Mouse (Mus musculus) gastrocnemius, adult 2 months (tissue): ENCODE measurements around the gene Lsm7. TPM values are rescaled to one million over a fixed set of nuclear protein-coding genes. Genes with fewer than 3 reads are reported as not detected.

Experiments used
- DNase-seq: peaks from one replicate; pipeline ENCODE4 v3.0.0; 2022
- H3K27ac ChIP-seq: fragments of 200-600 bp; 2 replicates; pipeline ENCODE4 v1.8.1; 2022; ENCODE audit warnings: mild to moderate bottlenecking
- H3K4me3 ChIP-seq: fragments of 200-600 bp; 2 replicates; pipeline ENCODE4 v1.8.1; 2022; ENCODE audit warnings: mild to moderate bottlenecking, moderate library complexity
- CTCF ChIP-seq: fragments of 200-600 bp; IDR thresholded peaks from 2 replicates; pipeline ENCODE4 v1.8.1; 2022; ENCODE audit warnings: antibody characterized with exemption, mild to moderate bottlenecking, moderate library complexity
- intact Hi-C: fragments of 180-260 bp; cut with DNase I; formaldehyde crosslinking; loops from one replicate; pipeline ENCODE4 v1.15.1; 2025
- total RNA-seq, 2 experiments: library from RNA; stranded (reverse); gene quantifications; 2 replicates each; pipeline ENCODE4 v1.2.3; 2021

Gene Lsm7
- total RNA-seq, 2 experiments from 2014 or later, result 13.5 to 20.0 TPM

GRCm38 (mm10) chr10:80897861-80898510 lies 43.0 kb upstream of the Lsm7 start:
- intact Hi-C loops, result no loop called here
- no peak overlapping the region for H3K27ac ChIP-seq
- no peak for TF ChIP-seq CTCF
- no peak for DNase-seq
- no peak overlapping the region for H3K4me3 ChIP-seq

DNA sequence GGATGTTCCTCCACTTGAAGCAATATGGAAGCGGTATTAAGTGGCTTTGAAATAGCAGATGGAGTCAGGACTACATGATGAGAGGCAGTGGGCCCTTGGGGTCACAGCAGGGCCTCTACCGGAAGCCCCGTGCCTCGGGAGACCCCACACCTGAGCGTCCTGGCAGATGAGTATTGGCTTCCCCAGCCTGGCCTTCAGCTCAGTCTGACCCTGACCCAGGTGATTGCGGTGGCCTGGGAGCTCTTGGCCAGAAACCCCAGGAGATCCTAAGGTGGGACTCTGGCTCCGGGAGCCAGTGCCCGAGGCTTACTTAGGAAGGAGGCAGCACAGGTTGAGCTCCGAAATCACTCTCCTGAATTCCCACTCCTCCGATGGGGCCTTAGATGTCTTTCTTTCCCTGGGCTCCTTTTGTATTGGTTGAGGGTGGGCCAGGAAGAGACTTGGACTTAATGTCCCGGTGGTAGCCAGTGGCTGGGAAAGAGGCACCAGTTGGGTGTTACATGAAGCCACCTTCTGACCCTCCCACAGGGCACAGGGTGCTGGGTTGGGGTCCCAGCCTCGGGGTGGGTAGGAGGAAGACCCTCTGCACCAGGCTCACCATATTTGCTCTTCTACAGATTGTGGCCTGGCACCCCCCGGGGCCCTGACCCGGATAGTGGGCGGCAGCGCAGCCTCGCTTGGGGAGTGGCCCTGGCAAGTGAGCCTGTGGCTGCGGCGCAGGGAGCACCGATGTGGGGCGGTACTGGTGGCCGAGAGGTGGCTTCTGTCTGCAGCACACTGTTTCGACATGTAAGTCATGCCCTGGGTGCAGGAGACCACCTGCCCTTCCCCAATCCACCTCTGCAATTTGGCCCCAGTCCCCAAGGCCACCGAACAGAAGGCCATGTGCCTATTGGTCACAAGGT lies 41.8 kb upstream of the Lsm7 start:
- no peak overlapping the region for H3K4me3 ChIP-seq
- intact Hi-C loops, result no loop called here
- TF ChIP-seq CTCF, result no peak
- no peak for DNase-seq
- H3K27ac ChIP-seq, result no peak overlapping the region

DNA sequence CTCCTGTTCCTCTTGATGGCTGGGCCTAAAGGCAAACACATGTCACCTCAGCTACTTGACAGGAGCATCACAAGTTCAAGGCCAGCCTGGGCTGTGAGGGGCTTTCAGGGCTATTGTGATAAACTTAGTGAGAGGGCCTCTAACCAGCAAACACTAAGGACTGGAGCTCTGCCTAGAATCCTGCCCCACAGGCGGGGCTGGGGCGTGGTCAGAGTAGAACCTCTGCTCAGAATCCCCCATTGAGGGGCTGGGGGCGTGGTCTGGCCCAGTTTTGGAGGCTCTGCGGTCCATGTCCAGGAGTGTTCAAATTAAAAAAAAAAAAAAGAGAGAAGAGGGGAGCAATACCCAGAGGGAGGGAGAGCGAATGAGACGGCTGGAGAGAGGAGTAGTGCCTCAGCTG lies 40.7 kb upstream of the Lsm7 start:
- Histone ChIP-seq H3K27ac (no peak overlapping the region), H3K4me3 (no peak overlapping the region)
- no peak for TF ChIP-seq CTCF
- intact Hi-C loops, result no loop called here
- no peak for DNase-seq

DNA sequence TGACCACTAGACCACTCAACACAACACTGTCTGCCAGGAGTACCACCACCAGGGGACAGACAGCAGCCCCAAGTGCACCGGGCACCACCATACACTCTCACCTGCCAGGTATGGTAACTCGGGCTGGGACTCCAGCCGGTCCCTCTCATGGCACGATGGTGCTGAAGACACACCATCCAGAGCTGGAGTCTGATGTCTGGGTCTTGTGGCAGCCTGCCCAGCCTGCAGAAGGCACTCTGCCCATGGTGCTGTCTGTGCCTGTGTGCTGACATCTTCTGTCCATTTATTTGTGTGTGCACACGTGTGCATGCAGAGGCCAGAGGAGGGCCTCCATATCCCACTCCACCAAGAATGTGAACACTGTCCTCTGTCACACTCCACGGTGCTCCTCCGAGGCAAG lies 40.1 kb upstream of the Lsm7 start:
- Histone ChIP-seq H3K27ac (no peak overlapping the region), H3K4me3 (no peak overlapping the region)
- no peak for TF ChIP-seq CTCF
- intact Hi-C loops, result no loop called here
- DNase-seq, result no peak

DNA sequence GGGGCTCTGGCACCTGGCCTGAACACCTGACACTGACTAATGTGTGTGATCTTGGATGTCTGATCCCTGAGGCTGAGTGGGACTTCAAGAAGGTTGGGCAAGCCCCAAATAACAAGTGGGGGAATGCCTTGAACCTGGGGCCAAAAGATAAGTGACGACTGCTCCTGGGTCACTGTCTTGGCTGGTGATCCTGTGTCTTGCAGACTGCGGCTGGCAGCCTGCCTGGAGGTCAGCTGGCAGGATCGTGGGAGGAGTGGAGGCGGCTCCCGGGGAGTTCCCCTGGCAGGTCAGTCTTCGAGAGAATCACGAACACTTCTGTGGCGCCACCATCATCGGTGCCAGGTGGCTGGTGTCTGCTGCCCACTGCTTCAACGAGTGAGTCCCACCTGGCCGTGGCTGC lies 32.2 kb upstream of the Lsm7 start:
- intact Hi-C loops, result no loop called here
- 0 out of 2 replicates have a peak overlapping the region, but pooled peaks have one; percentile 4 for H3K4me3 ChIP-seq
- H3K27ac ChIP-seq, result no peak overlapping the region
- DNase-seq, result peak; percentile 89
- no peak for TF ChIP-seq CTCF

DNA sequence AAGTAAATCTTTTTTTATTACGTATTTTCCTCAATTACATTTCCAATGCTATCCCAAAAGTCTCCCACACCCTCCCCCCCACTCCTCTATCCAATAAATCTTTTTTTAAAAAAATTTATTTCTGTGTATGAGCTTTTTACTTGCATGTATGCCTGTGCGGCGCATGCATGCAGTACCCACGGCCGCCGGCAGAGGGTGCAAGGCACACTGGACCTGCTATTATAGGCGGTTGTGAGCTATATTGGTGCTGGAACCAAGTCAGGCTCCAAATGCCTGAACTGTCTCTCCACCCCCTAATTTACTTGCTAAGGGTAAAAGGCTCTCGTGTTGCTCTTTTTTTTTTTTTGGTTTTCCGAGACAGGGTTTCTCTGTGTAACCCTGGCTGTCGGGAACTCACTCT lies 26.3 kb upstream of the Lsm7 start:
- peak; percentile 85 for DNase-seq
- peak; percentile 76 for TF ChIP-seq CTCF
- intact Hi-C loops, result loop anchor here (1.0 kb wide), 1 partner anchor 114 kb away; no protein-coding TSS in a partner anchor
- Histone ChIP-seq H3K27ac (no peak overlapping the region), H3K4me3 (no peak overlapping the region)

GRCm38 (mm10) chr10:80880901-80881300 lies 25.9 kb upstream of the Lsm7 start:
- intact Hi-C loops, result loop anchor here (1.0 kb wide), 2 partner anchors 114 to 134 kb away; no protein-coding TSS in a partner anchor
- no peak overlapping the region for H3K4me3 ChIP-seq
- DNase-seq, result no peak
- H3K27ac ChIP-seq, result no peak overlapping the region
- TF ChIP-seq CTCF, result no peak

GRCm38 (mm10) chr10:80880131-80880641 lies 25.2 kb upstream of the Lsm7 start:
- peak; percentile 77 for DNase-seq
- peak; percentile 96 for TF ChIP-seq CTCF
- Histone ChIP-seq H3K4me3 (no peak overlapping the region), H3K27ac (no peak overlapping the region)
- intact Hi-C loops, result loop anchor here (1.0 kb wide), 1 partner anchor 133 kb away; no protein-coding TSS in a partner anchor

GRCm38 (mm10) chr10:80876594-80876993 lies 21.6 kb upstream of the Lsm7 start:
- no peak overlapping the region for H3K4me3 ChIP-seq
- no peak for TF ChIP-seq CTCF
- intact Hi-C loops, result loop anchor here (2.0 kb wide), 1 partner anchor 54 kb away; no protein-coding TSS in a partner anchor
- H3K27ac ChIP-seq, result no peak overlapping the region
- no peak for DNase-seq

GRCm38 (mm10) chr10:80876028-80876427 lies 21.0 kb upstream of the Lsm7 start:
- TF ChIP-seq CTCF, result peak; percentile 95
- Histone ChIP-seq H3K4me3 (no peak overlapping the region), H3K27ac (no peak overlapping the region)
- intact Hi-C loops, result loop anchor here (2.0 kb wide), 1 partner anchor 53 kb away; no protein-coding TSS in a partner anchor
- peak; percentile 64 for DNase-seq

GRCm38 (mm10) chr10:80874035-80874434 lies 19.0 kb upstream of the Lsm7 start:
- peak overlapping the region; percentile 80 for H3K27ac ChIP-seq
- no peak for TF ChIP-seq CTCF
- intact Hi-C loops, result no loop called here
- DNase-seq, result peak; percentile 76
- no peak overlapping the region for H3K4me3 ChIP-seq

- no peak within 1 kb of the TSS for H3K4me3 ChIP-seq
- H3K27ac ChIP-seq, result no peak within 1 kb of the TSS
- intact Hi-C loops, result no loop called here
- TF ChIP-seq CTCF, result no peak
- no peak for DNase-seq
Measured at GRCm38 (mm10) chr10:80871581-80871980, 16.6 kb upstream of the Lsm7 start, which contains the start of gene Tmprss9. Gene Tmprss9 (plus strand): TSS chr10:80871848.

DNA sequence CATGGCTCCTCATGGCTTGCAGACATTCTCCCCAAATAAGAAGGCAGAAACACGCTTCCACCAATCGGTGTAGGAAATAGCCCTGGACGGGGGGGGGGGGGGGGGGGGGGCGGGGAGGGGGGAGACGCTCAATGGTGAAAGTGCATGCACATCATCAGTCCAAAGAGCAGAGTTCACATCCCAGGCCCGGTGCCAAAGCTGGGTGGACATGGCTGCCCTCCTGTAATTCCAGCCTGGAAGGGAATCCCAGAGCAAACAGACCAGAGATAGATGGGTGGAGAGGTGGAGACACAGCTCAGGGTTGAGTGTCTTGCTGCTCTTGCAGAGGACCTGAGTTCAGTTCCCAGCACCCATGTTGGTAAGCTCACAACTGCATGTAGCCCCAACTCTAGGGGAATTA lies 16.0 kb upstream of the Lsm7 start:
- TF ChIP-seq CTCF, result no peak
- intact Hi-C loops, result no loop called here
- Histone ChIP-seq H3K27ac (no peak overlapping the region), H3K4me3 (no peak overlapping the region)
- DNase-seq, result no peak
